Mouse (Mus musculus): ENCODE results near the gene Anks1. TPM values are rescaled to one million over a fixed set of nuclear protein-coding genes. Genes with fewer than 3 reads are reported as not detected.
A peak's percentile ranks its signal among the peaks of the same experiment; 100 is the strongest.

Anks1 gene
- polyA plus RNA-seq, 1 experiment from 2014 or later: 93.6 TPM

DNA sequence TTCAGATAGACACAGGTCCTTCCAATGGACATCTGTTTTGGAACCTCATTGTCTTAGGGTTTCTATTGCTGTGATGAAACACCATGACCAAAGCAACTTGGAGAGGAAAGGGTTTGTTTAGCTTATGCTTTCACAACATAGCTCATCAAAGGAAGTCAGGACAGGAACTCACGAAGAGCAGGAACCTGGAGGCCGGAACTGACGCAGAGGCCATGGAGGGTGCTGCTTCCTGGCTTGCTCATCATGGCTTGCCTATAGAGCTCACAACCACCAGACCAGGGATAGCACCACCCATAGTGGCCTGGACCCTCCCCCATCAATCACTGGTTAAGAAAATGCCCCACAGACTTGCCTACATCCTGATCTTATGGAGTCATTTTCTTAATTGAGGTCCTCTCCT lies 26.0 kb downstream of the Anks1 start:
- no peak overlapping the region for H3K4me2 ChIP-seq (replicated peaks)
- no peak overlapping the region for H3K9ac ChIP-seq
- H3K27ac ChIP-seq: no peak overlapping the region
- H3K36me3 ChIP-seq: no peaks in the 10 kb centered on the region
- WGBS: 96% methylated on average over 3 of the region's 3 CpGs
- H3K4me3 ChIP-seq: no peak overlapping the region
- peaks cover 8% of the 10 kb centered on the region for H3K4me1 ChIP-seq
- ATAC-seq (ENCODE audit: low FRiP score, low read depth): no peak
- no peaks in the 10 kb centered on the region for H3K9me3 ChIP-seq
- no peaks in the 10 kb centered on the region for H3K27me3 ChIP-seq (replicated peaks)

- Histone ChIP-seq H3K4me2 (replicated peaks) (no peak overlapping the region), H3K27ac (no peak overlapping the region; the same call in 1 of the 2 replicates), H3K9ac (no peak overlapping the region), H3K36me3 (no peaks in the 10 kb centered on the region), H3K4me3 (no peak overlapping the region), H3K9me3 (no peaks in the 10 kb centered on the region), H3K4me1 (peaks cover 15% of the 10 kb centered on the region), H3K27me3 (replicated peaks) (no peaks in the 10 kb centered on the region)
- WGBS: 80% methylated on average over 4 of the region's 4 CpGs
- ATAC-seq (ENCODE audit: low FRiP score, low read depth): no peak
Measured at GRCm38 (mm10) chr17:27937054-27937615, 28.0 kb downstream of the Anks1 start.

DNA sequence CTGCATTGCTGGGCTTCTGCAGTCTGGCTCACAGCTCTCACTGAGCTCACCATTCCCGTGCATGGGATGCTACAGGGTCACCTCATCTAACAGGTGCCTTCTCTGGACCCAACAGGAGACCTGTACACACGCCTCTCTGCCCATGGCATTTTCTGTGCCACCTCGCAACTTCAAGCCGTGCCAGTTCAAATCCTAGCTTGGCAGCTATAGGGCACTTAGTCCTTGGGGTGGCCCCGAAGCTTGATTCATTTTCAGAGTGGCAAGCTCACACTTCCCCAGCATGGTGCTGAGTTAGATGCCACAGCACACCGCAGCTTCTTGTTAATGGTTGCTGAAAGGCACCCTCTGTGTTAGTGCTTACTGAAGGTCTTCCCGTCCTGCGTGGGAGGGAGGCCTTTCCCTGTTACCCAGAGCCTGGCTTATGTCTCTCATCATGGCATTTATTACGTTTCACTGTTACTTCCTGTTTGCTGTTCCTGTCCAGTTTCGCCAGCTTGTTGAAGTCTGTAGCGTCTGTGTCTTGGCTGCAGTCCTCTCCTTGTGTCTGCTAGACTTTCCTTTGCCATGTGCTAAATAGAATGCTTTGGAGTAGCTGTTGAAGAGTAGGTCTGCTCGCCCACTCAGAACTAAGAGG lies 29.1 kb downstream of the Anks1 start:
- Histone ChIP-seq H3K27me3 (replicated peaks) (no peaks in the 10 kb centered on the region), H3K9me3 (no peaks in the 10 kb centered on the region), H3K4me3 (no peak overlapping the region), H3K27ac (no peak overlapping the region), H3K9ac (no peak overlapping the region), H3K4me2 (replicated peaks) (no peak overlapping the region), H3K4me1 (peaks cover 15% of the 10 kb centered on the region), H3K36me3 (no peaks in the 10 kb centered on the region)
- 86% methylated on average over 12 of the region's 12 CpGs for WGBS
- no peak for ATAC-seq (ENCODE audit: low FRiP score, low read depth)

GRCm38 (mm10) chr17:27939028-27939427 lies 29.9 kb downstream of the Anks1 start:
- H3K4me1 ChIP-seq: peaks cover 15% of the 10 kb centered on the region
- H3K27me3 ChIP-seq (replicated peaks): no peaks in the 10 kb centered on the region
- H3K27ac ChIP-seq: no peak overlapping the region
- H3K4me3 ChIP-seq: no peak overlapping the region
- no peak for ATAC-seq (ENCODE audit: low FRiP score, low read depth)
- H3K9me3 ChIP-seq: no peaks in the 10 kb centered on the region
- no peaks in the 10 kb centered on the region for H3K36me3 ChIP-seq
- H3K4me2 ChIP-seq (replicated peaks): no peak overlapping the region
- no peak overlapping the region for H3K9ac ChIP-seq
- WGBS: 61% methylated on average over 5 of the region's 5 CpGs

GRCm38 (mm10) chr17:27940352-27940751 lies 31.2 kb downstream of the Anks1 start:
- no peak overlapping the region for H3K27ac ChIP-seq
- H3K9me3 ChIP-seq: no peaks in the 10 kb centered on the region
- H3K4me3 ChIP-seq: no peak overlapping the region
- no peaks in the 10 kb centered on the region for H3K27me3 ChIP-seq (replicated peaks)
- H3K9ac ChIP-seq: no peak overlapping the region
- H3K36me3 ChIP-seq: no peaks in the 10 kb centered on the region
- 16% methylated on average over 4 of the region's 4 CpGs for WGBS
- H3K4me1 ChIP-seq: peaks cover 15% of the 10 kb centered on the region
- no peak for ATAC-seq (ENCODE audit: low FRiP score, low read depth)
- H3K4me2 ChIP-seq (replicated peaks): no peak overlapping the region

DNA sequence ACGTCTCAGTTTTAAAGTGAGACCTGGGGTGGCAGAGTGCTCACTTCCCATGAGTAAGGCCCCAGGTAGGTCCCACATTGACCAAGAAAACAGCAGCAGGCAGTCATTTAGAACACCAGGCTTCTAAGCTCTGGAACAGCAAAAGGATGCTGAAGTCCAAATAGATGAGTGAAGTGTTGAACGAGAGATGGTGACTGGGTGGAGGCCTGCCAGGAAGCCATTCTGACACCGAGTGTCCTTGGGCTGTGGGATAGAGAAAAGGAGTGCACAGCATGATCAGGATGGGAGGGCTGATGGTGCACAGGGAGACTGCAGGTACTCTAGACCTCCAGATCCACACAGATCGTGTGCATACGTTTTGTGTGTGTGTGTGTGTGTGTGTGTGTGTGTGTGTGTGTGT lies 32.1 kb downstream of the Anks1 start:
- Histone ChIP-seq H3K4me1 (peaks cover 23% of the 10 kb centered on the region), H3K27me3 (replicated peaks) (no peaks in the 10 kb centered on the region), H3K9ac (no peak overlapping the region), H3K4me3 (no peak overlapping the region), H3K9me3 (no peaks in the 10 kb centered on the region), H3K36me3 (no peaks in the 10 kb centered on the region), H3K27ac (no peak overlapping the region), H3K4me2 (replicated peaks) (no peak overlapping the region)
- ATAC-seq (ENCODE audit: low FRiP score, low read depth): no peak
- WGBS: 84% methylated on average over 5 of the region's 5 CpGs

- Histone ChIP-seq H3K27ac (no peak overlapping the region), H3K27me3 (replicated peaks) (no peaks in the 10 kb centered on the region), H3K9me3 (no peaks in the 10 kb centered on the region), H3K4me3 (no peak overlapping the region), H3K36me3 (no peaks in the 10 kb centered on the region), H3K4me2 (replicated peaks) (no peak overlapping the region), H3K9ac (no peak overlapping the region), H3K4me1 (peaks cover 28% of the 10 kb centered on the region)
- 78% methylated on average over 2 of the region's 2 CpGs for WGBS
- no peak for ATAC-seq (ENCODE audit: low FRiP score, low read depth)
Measured at GRCm38 (mm10) chr17:27941698-27942097, 32.6 kb downstream of the Anks1 start.

DNA sequence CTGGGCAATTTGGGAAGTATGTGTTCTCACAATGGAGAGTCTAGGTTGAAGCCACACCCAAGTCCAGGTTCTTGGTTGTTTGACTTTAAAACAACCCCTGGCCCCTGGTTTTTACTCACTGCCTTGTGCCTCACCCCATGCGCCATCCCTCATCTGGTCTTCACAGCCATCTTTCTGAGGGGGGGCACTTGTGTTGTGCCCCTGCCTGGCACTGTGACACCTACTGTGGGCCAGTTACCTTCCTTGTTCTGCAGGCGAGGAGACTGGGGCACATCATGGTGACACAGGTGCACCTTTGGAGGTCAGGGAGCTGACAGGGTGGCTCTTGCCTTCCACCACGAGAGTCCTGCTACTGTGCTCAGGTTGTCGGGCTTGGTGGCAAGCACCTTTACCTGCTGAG lies 33.0 kb downstream of the Anks1 start:
- ATAC-seq (ENCODE audit: low FRiP score, low read depth): no peak

DNA sequence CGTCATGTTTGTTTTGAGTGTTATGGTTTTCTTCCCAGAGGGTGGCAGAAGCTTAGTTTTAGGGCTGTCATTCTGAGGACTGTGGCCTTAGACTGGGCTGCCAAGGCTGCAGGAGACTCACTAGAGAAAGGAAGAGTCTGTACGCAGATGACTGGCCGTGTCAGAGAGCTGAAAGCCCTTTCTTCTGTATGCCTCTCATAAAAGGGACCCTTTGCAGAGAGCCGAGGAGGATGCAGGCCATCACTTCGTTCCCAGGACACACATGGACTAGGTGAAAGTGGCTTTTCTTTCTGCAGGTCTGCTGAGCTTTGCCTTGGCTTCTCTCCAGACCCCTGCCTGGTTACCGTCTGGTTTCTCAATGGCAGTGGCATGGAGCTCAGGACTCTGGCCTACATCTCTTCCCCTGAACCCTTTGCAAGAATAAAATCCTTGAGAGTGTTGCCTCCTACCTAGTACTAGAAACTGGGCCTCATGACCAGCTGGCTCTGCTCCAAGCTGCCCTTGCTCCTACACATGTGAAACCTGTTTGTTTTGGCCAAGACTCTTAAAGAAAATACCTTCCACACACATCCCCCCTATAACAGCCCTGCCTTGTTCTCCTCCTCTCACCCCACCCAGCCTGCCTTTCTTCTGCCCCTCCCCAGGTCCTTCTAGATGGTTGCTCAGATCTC lies 36.6 kb downstream of the Anks1 start:
- H3K9ac ChIP-seq: no peak overlapping the region
- WGBS: 53% methylated on average over 6 of the region's 6 CpGs
- H3K4me2 ChIP-seq (replicated peaks): no peak overlapping the region
- peaks cover 21% of the 10 kb centered on the region; the same call in 1 of the 2 replicates for H3K4me1 ChIP-seq
- H3K36me3 ChIP-seq: no peaks in the 10 kb centered on the region
- peak overlapping the region; percentile 20; the same call in 1 of the 2 replicates for H3K27ac ChIP-seq
- H3K27me3 ChIP-seq (replicated peaks): no peaks in the 10 kb centered on the region
- H3K4me3 ChIP-seq: no peak overlapping the region
- no peak for ATAC-seq (ENCODE audit: low FRiP score, low read depth)
- no peaks in the 10 kb centered on the region for H3K9me3 ChIP-seq

More for the DNA sequence above, 33.0 kb downstream of the Anks1 start:
- 90% methylated on average over 4 of the region's 4 CpGs for WGBS
- H3K27ac ChIP-seq: no peak overlapping the region
- H3K36me3 ChIP-seq: no peaks in the 10 kb centered on the region
- H3K9me3 ChIP-seq: no peaks in the 10 kb centered on the region
- no peak overlapping the region for H3K4me3 ChIP-seq
- H3K9ac ChIP-seq: no peak overlapping the region
- H3K4me1 ChIP-seq: peaks cover 29% of the 10 kb centered on the region
- no peak overlapping the region for H3K4me2 ChIP-seq (replicated peaks)
- no peaks in the 10 kb centered on the region for H3K27me3 ChIP-seq (replicated peaks)

GRCm38 (mm10) chr17:27946371-27946770 lies 37.3 kb downstream of the Anks1 start:
- Histone ChIP-seq H3K4me1 (peaks cover 20% of the 10 kb centered on the region; the same call in 1 of the 2 replicates), H3K27ac (no peak overlapping the region), H3K27me3 (replicated peaks) (no peaks in the 10 kb centered on the region), H3K9me3 (no peaks in the 10 kb centered on the region), H3K36me3 (no peaks in the 10 kb centered on the region), H3K9ac (no peak overlapping the region), H3K4me3 (no peak overlapping the region), H3K4me2 (replicated peaks) (no peak overlapping the region)
- ATAC-seq (ENCODE audit: low FRiP score, low read depth): no peak
- WGBS: 85% methylated on average over 8 of the region's 8 CpGs

DNA sequence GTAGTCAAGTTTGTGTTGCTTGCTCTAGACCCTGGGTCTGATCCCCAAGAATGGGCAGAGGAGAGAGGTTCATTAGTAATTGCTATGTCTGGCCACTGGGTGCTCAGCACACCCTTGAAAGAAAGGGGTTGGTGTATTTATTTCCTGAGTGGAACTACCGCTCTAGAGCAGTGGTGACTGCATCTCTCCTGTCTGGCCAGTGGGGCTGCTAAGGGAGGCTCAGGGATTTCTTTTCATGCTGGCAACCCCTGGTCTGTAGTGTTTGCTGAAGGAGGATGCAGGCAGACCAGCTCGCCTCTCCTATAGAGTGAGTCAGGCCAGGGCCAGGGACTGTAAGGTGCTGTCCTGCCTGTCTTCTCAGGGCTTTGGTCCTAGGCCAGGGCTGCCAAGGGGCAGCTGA lies 38.0 kb downstream of the Anks1 start:
- Histone ChIP-seq H3K4me2 (replicated peaks) (no peak overlapping the region), H3K4me3 (no peak overlapping the region), H3K36me3 (no peaks in the 10 kb centered on the region), H3K4me1 (peaks cover 20% of the 10 kb centered on the region; the same call in 1 of the 2 replicates), H3K27me3 (replicated peaks) (no peaks in the 10 kb centered on the region), H3K9ac (no peak overlapping the region), H3K27ac (no peak overlapping the region), H3K9me3 (no peaks in the 10 kb centered on the region)
- WGBS: 75% methylated on average over 2 of the region's 2 CpGs
- ATAC-seq (ENCODE audit: low FRiP score, low read depth): no peak

GRCm38 (mm10) chr17:27953136-27953535 lies 44.0 kb downstream of the Anks1 start:
- Histone ChIP-seq H3K36me3 (no peaks in the 10 kb centered on the region), H3K4me3 (no peak overlapping the region), H3K4me1 (peaks cover 8% of the 10 kb centered on the region), H3K4me2 (replicated peaks) (no peak overlapping the region), H3K9ac (no peak overlapping the region), H3K27me3 (replicated peaks) (no peaks in the 10 kb centered on the region), H3K27ac (no peak overlapping the region), H3K9me3 (no peaks in the 10 kb centered on the region)
- 78% methylated on average over 6 of the region's 6 CpGs for WGBS
- ATAC-seq (ENCODE audit: low FRiP score, low read depth): no peak

All from neural tube, embryonic 12.5 days (tissue).